Mouse (Mus musculus): Measurements from ENCODE around the gene Plxnd1. TPM values are rescaled to one million over a fixed set of nuclear protein-coding genes. Genes with fewer than 3 reads are reported as not detected.
A peak's percentile ranks its signal among the peaks of the same experiment; 100 is the strongest.

The Plxnd1 gene
- total and polyA plus RNA-seq, 2 experiments from 2014 or later: 37.7 to 82.4 TPM

GRCm38 (mm10) chr6:115954506-115955074 is 40.2 kb downstream of the Plxnd1 start:
- Histone ChIP-seq H3K4me3 (ENCODE audit: low read depth, low read length) (no peak overlapping the region), H3K27me3 (ENCODE audit: control insufficient read depth, insufficient read depth, low read length) (no peaks in the 10 kb centered on the region), H3K27ac (ENCODE audit: low read depth) (peak overlapping the region; percentile 40), H3K4me1 (ENCODE audit: control insufficient read depth, insufficient read depth) (peaks cover 37% of the 10 kb centered on the region), H3K9me3 (replicated peaks; ENCODE audit: control insufficient read depth, low read length) (no peaks in the 10 kb centered on the region), H3K36me3 (replicated peaks; ENCODE audit: control insufficient read depth, insufficient read depth, low read length) (peaks cover 20% of the 10 kb centered on the region; the same call in 1 of the 2 replicates), H3K4me2 (ENCODE audit: low read depth, low read length) (no peak overlapping the region), H3K9ac (replicated peaks; ENCODE audit: low read depth, low read length) (no peak overlapping the region)
- TF ChIP-seq EP300 (IDR thresholded peaks at IDR 0.05; ENCODE audit: low read depth) (no peak), CTCF (IDR thresholded peaks at IDR 0.05; ENCODE audit: low read depth) (no peak)
- ATAC-seq (ENCODE audit: insufficient read depth, low read depth) (no peak), DNase-seq (ENCODE audit: low spot score) (no peak)
- WGBS: 70% methylated on average over 9 of the region's 9 CpGs

- Histone ChIP-seq H3K4me1 (ENCODE audit: control insufficient read depth, insufficient read depth) (peaks cover 23% of the 10 kb centered on the region), H3K27ac (ENCODE audit: low read depth) (no peak overlapping the region), H3K9ac (replicated peaks; ENCODE audit: low read depth, low read length) (no peak overlapping the region), H3K27me3 (ENCODE audit: control insufficient read depth, insufficient read depth, low read length) (no peaks in the 10 kb centered on the region), H3K36me3 (replicated peaks; ENCODE audit: control insufficient read depth, insufficient read depth, low read length) (no peaks in the 10 kb centered on the region), H3K9me3 (replicated peaks; ENCODE audit: control insufficient read depth, low read length) (no peaks in the 10 kb centered on the region), H3K4me2 (ENCODE audit: low read depth, low read length) (no peak overlapping the region), H3K4me3 (ENCODE audit: low read depth, low read length) (no peak overlapping the region)
- peak; percentile 50 for ATAC-seq (ENCODE audit: insufficient read depth, low read depth)
- 10% methylated on average over 6 of the region's 6 CpGs for WGBS
- no peak for DNase-seq (ENCODE audit: low spot score)
- no peak for TF ChIP-seq EP300 (IDR thresholded peaks at IDR 0.05; ENCODE audit: low read depth)
- no peak for TF ChIP-seq CTCF (IDR thresholded peaks at IDR 0.05; ENCODE audit: low read depth)
Measured at GRCm38 (mm10) chr6:115946389-115946788, 48.4 kb downstream of the Plxnd1 start.

- no peaks in the 10 kb centered on the region for H3K27me3 ChIP-seq (ENCODE audit: control insufficient read depth, insufficient read depth, low read length)
- no peak for ATAC-seq (ENCODE audit: insufficient read depth, low read depth)
- no peaks in the 10 kb centered on the region for H3K9me3 ChIP-seq (replicated peaks; ENCODE audit: control insufficient read depth, low read length)
- H3K4me2 ChIP-seq (ENCODE audit: low read depth, low read length): no peak overlapping the region
- WGBS: 77% methylated on average over 8 of the region's 8 CpGs
- no peak overlapping the region for H3K9ac ChIP-seq (replicated peaks; ENCODE audit: low read depth, low read length)
- TF ChIP-seq EP300 (IDR thresholded peaks at IDR 0.05; ENCODE audit: low read depth) (no peak), CTCF (IDR thresholded peaks at IDR 0.05; ENCODE audit: low read depth) (no peak)
- H3K4me3 ChIP-seq (ENCODE audit: low read depth, low read length): no peak overlapping the region
- no peak overlapping the region for H3K27ac ChIP-seq (ENCODE audit: low read depth)
- H3K36me3 ChIP-seq (replicated peaks; ENCODE audit: control insufficient read depth, insufficient read depth, low read length): no peaks in the 10 kb centered on the region
- H3K4me1 ChIP-seq (ENCODE audit: control insufficient read depth, insufficient read depth): peaks cover 31% of the 10 kb centered on the region
- no peak for DNase-seq (ENCODE audit: low spot score)
Measured at GRCm38 (mm10) chr6:115945633-115946032, 49.2 kb downstream of the Plxnd1 start.

GRCm38 (mm10) chr6:115944638-115945037 is 50.2 kb downstream of the Plxnd1 start, which contains the start of gene H1foo:
TSS of gene H1foo (plus strand) at chr6:115944938.
- 92% methylated on average over 5 of the region's 5 CpGs for WGBS
- ATAC-seq (ENCODE audit: insufficient read depth, low read depth): no peak
- Histone ChIP-seq H3K36me3 (replicated peaks; ENCODE audit: control insufficient read depth, insufficient read depth, low read length) (no peaks in the 10 kb centered on the region), H3K9ac (replicated peaks; ENCODE audit: low read depth, low read length) (no peak within 1 kb of the TSS), H3K4me1 (ENCODE audit: control insufficient read depth, insufficient read depth) (peaks cover 31% of the 10 kb centered on the region), H3K27me3 (ENCODE audit: control insufficient read depth, insufficient read depth, low read length) (no peaks in the 10 kb centered on the region), H3K4me3 (ENCODE audit: low read depth, low read length) (no peak within 1 kb of the TSS), H3K9me3 (replicated peaks; ENCODE audit: control insufficient read depth, low read length) (no peaks in the 10 kb centered on the region), H3K27ac (ENCODE audit: low read depth) (no peak within 1 kb of the TSS), H3K4me2 (ENCODE audit: low read depth, low read length) (no peak within 1 kb of the TSS)
- TF ChIP-seq EP300 (IDR thresholded peaks at IDR 0.05; ENCODE audit: low read depth): no peak
- no peak for TF ChIP-seq CTCF (IDR thresholded peaks at IDR 0.05; ENCODE audit: low read depth)
- DNase-seq (ENCODE audit: low spot score): no peak

- Histone ChIP-seq H3K9me3 (replicated peaks; ENCODE audit: control insufficient read depth, low read length) (no peaks in the 10 kb centered on the region), H3K9ac (replicated peaks; ENCODE audit: low read depth, low read length) (no peak overlapping the region), H3K36me3 (replicated peaks; ENCODE audit: control insufficient read depth, insufficient read depth, low read length) (no peaks in the 10 kb centered on the region), H3K4me2 (ENCODE audit: low read depth, low read length) (no peak overlapping the region), H3K4me3 (ENCODE audit: low read depth, low read length) (no peak overlapping the region), H3K4me1 (ENCODE audit: control insufficient read depth, insufficient read depth) (peaks cover 31% of the 10 kb centered on the region), H3K27ac (ENCODE audit: low read depth) (no peak overlapping the region), H3K27me3 (ENCODE audit: control insufficient read depth, insufficient read depth, low read length) (no peaks in the 10 kb centered on the region)
- DNase-seq (ENCODE audit: low spot score) (no peak), ATAC-seq (ENCODE audit: insufficient read depth, low read depth) (0 out of 2 replicates have a peak, but pooled peaks have one; percentile 17)
- TF ChIP-seq CTCF (IDR thresholded peaks at IDR 0.05; ENCODE audit: low read depth): no peak
- no peak for TF ChIP-seq EP300 (IDR thresholded peaks at IDR 0.05; ENCODE audit: low read depth)
- 43% methylated on average over 9 of the region's 9 CpGs for WGBS
Measured at GRCm38 (mm10) chr6:115943498-115944427, 51.0 kb downstream of the Plxnd1 start.

Data from heart, postnatal 0 days (tissue).